Mouse (Mus musculus): ENCODE results near the gene Zpr1.

DNA sequence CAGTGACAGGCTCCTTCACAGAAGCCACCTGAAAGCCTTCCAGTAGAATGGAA is 37.4 kb upstream of the Zpr1 start, which contains the start of gene Apoc3:
- TF ChIP-seq POLR2A (IDR thresholded peaks at IDR 0.05; ENCODE audit: borderline replicate concordance, extremely low read depth, low read depth, low read length) (no peak), CTCF (IDR thresholded peaks at IDR 0.05; ENCODE audit: insufficient read depth, low read length) (no peak)
